Mouse (Mus musculus) urinary bladder, adult 18-20 months (tissue): ENCODE results near the gene Pkn3.
A peak's percentile ranks its signal among the peaks of the same experiment; 100 is the strongest.
"Not testable (repeated sequence)": the region's sequence is repeated elsewhere in the genome, so short reads cannot be mapped to it uniquely, and the experiment has no call there.

Source experiments
- DNase-seq, 2 experiments: peaks; one replicate each; pipeline ENCODE4 v3.0.0; 2022; ENCODE audit warnings: low spot score in 2 of 2, mixed read lengths in 2 of 2

Pkn3 gene

DNA sequence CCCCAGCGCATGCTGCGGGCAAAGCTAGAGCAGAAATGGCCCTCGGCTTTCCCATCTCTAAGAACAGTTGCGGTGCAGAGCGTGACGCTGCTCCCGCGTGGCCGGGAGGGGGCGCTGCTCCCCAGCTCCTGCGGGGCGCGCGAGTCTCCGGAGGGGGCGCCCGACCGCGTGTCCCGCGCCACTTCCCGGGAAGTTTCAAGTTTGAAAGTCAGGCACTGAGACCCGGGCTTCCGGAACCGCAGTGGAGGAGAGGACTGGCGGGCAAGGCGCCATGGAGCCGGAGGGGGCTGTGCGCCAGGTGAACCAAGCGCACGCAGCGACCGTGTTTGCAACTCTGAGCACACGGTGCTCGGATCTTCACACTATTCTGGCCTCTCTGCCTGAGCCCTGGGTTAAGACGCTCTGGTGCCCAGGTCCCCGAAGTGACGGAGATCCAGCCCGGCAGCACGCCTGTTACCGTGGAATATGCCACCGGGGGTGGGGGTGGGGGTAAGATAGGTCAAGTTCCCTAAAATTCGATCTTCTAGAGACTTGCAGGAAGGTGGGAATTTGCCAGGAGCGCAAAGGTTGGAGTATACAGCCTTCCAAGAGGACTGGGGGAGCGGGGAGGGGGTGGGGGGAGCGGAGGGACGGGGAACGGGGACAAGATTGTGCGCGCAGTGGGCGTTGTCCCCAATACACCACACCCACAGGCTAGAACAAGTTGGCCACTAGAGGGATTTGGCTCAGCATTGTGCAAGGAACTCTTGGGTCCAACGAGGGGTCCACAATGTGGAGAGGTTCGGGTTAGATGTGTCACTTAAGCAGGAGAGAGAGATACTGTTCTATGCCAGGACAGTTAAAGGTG lies at the start of gene Pkn3:
TSS of gene Pkn3 (plus strand) at position 183 of the 847 bp plus-strand sequence.
- peak; percentile 78 to 81 for DNase-seq

- no peak for DNase-seq
Observed at GRCm38 (mm10) chr2:30032244-30032846, 45.1 kb upstream of the Pkn3 start.

GRCm38 (mm10) chr2:30032957-30033356 lies 44.5 kb upstream of the Pkn3 start:
- no peak for DNase-seq

- no peak for DNase-seq
Observed at GRCm38 (mm10) chr2:30037762-30038161, 39.7 kb upstream of the Pkn3 start.

GRCm38 (mm10) chr2:30038370-30038769 lies 39.1 kb upstream of the Pkn3 start:
- no peak for DNase-seq

- no peak for DNase-seq
Observed at GRCm38 (mm10) chr2:30039687-30040086, 37.8 kb upstream of the Pkn3 start.

GRCm38 (mm10) chr2:30042445-30042844 lies 35.0 kb upstream of the Pkn3 start:
- peak; percentile 50 to 72 for DNase-seq

- no peak for DNase-seq
Observed at GRCm38 (mm10) chr2:30044550-30044949, 32.9 kb upstream of the Pkn3 start.

GRCm38 (mm10) chr2:30047127-30047526 lies 30.4 kb upstream of the Pkn3 start:
- no peak for DNase-seq

DNA sequence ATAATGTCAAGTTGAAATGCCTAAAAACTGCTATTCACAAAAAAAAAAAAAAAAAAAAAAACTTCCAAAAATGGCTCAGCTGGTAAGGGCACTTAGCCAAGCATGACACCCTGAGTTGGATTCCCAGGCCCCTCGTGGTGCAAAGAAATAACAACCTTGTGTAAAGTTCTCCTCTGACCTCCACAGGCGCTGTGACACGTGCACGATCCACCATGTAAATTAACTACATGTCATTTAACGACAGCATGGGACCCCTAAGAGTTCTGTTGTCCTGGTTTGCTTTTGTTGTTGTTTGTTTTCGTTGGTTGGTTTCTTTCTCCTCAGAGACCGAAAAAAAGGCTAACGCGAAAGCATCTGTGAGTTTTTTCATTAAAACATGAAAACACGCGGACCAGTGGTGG lies 29.4 kb upstream of the Pkn3 start:
- DNase-seq, result no peak

DNA sequence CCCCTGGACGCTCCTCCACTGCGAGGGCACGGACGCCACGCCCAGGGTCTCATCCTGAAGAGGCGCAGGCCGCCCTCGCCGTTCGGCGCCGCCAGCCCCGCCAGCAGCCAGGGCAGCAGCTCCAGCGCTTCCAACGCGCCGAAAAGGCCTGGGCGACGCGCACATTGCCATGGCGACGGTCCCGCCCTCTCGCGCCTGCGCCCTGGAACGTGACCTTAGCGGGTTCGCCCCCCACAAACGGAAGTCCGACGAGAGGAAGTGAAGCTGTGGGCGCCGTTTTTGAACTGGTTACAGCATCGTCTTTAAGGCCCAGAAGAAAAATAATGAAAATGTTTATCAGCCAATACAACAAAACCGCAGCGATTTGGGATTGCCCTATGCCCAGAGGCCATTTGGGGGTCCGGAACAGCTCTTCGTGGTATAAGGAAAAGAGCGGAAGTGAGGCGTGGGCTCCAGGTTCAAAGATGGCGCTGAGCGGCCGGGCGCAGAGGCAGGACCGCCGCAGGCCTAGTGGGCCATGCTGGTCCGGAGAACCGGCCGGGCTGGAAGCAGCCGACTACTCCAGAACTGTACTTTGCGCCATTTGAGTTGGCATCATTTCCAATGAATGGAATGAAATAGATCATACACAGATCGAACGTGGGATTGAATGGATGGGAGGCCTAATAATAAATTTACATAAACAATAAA lies 28.6 kb upstream of the Pkn3 start, which contains the start of gene Wdr34:
TSS of gene Wdr34 (minus strand) at position 183 of the 690 bp plus-strand sequence.
- peak; percentile 96 to 98 for DNase-seq

DNA sequence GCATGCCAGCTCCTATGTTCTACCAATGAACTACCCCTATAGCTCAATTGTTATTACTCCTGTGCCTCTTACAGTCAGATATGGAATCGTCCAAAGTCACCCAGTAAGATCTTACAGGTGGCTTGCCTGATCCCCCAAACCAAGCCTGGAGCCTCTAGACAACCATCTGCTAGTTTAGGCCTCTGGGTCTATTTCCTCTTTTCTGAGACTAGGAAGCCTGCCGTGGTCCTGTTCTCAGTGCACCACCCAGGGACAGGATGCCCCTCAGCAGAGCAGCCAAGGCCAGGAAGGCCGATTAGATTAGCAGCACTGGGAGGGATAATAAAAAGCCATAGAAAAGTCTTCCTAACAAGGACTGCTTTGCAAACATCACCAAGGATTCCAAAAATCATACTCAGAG lies 27.7 kb upstream of the Pkn3 start:
- DNase-seq, result no peak

DNA sequence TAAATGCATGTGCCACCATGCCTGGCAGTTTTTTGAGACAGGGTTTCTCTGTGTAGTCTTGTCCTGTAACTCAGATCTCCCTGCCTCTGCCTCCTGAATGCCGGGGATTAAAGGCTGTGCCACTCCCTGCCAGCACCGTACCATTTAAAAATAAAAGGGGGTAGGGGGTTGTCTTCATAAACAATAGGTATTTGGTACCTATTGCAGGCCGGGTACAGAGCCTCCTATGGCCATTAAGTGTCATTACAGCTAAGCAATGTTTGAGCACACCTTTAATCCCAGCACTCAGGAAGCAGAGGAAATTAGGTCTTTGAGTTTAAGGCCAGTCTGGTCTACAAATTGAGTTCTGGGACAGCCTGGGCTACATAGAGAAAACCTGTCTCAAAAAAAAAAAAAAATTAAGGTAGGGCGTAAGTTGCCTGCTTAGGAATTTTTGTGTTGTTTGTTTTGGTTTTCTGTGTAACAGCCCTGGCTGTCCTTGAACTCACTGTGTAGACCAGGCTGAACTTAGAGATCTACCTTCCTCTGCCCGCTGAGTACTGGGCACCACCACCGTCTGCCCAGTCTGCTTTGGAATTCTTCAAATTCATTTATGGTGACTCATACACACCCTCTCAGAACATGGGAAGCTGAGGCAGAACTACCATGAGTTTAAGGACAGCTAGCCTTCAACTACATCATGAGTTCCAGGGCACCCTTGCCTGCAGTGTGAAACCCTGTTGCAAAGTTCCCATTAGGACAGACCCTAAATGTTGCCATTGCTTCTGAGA lies 25.3 kb upstream of the Pkn3 start:
- no peak for DNase-seq

DNA sequence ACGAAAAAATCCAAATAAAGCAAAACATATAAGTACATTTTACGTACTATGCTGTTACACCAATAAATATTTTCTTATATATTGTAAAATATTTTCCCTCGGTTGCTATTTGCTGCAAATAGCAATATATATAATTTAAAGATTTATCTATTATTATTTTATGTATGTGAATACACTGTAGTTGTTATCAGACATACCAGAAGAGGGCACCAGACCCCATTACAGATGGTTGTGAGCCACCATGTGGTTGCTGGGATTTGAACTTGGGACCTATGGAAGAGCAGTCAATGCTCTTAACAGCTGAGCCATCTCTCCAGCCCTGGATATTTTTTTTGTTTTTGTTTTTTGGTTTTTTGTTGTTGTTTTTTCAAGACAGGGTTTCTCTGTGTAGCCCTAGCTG lies 22.2 kb upstream of the Pkn3 start:
- not testable (repeated sequence) for DNase-seq

GRCm38 (mm10) chr2:30056736-30057135 lies 20.7 kb upstream of the Pkn3 start:
- no peak for DNase-seq

- no peak for DNase-seq
Observed at GRCm38 (mm10) chr2:30057223-30057904, 20.1 kb upstream of the Pkn3 start, which contains the start of gene Set. Gene Set, plus strand, starts transcription at chr2:30057378.

DNA sequence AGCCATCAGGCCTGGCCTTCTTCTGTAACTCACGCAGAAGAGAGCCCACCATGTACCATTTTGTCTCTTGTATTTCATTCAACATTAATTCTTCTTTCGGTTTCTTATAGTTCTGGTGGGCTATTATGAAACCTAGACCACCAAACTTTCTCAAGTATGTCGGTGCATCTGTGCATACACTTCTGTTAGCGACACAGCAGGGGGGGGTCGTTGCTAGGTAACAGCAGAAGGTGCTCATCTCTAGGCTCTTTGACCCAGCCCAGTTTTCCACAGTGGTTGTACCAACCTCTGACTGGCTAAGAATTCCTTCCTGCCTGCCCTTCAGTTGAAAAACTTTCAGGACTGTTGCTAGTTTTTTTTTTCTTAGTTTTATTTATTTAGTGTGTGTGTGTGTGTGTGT lies 19.1 kb upstream of the Pkn3 start:
- no peak for DNase-seq

DNA sequence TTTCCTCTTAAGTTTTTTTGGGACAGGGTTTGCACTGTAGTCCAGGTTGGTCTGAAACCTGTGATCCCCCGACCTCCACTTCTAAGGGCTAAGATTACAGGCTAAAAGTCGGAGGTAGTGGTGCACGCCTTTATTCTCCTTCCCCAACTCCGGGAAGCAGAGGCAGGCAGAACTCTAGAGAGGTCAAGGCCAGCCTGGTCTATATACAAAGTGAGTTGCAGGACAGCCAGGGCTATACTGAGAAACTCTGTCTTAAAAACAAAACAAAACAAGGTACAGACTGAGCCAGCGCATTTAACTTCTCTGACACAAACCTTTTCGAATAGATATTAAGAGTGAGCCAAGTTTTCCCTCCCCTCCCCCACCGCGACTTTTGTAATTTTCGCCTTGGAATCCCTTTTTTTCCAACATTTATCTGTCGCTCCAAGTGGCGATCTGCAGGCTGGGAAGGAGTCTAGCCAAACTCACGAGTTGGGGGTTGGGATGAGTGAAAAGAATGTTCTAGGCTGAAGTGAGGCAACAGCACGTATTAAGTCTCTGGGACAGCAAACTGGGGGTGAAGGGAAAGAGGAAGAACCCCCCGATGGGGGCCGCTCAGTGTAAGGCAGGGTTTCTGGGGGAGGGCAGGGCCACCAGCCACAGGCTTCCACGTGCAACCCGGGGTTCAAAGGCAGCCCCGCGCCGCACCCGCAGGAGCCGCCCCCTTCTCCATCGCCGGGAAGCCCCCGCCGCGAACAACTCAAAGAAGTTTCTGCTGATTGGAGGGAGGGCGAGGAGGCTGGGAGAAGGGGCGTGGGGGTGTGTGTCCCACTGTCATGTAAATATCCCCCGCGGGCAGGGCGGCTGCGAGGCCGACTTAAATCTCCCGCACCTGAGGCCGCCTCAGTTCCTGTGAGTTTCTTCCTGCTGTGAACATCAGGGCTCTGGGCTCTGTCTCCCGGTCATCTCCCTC lies 16.0 kb upstream of the Pkn3 start:
- DNase-seq, result peak; percentile 30 to 53

DNA sequence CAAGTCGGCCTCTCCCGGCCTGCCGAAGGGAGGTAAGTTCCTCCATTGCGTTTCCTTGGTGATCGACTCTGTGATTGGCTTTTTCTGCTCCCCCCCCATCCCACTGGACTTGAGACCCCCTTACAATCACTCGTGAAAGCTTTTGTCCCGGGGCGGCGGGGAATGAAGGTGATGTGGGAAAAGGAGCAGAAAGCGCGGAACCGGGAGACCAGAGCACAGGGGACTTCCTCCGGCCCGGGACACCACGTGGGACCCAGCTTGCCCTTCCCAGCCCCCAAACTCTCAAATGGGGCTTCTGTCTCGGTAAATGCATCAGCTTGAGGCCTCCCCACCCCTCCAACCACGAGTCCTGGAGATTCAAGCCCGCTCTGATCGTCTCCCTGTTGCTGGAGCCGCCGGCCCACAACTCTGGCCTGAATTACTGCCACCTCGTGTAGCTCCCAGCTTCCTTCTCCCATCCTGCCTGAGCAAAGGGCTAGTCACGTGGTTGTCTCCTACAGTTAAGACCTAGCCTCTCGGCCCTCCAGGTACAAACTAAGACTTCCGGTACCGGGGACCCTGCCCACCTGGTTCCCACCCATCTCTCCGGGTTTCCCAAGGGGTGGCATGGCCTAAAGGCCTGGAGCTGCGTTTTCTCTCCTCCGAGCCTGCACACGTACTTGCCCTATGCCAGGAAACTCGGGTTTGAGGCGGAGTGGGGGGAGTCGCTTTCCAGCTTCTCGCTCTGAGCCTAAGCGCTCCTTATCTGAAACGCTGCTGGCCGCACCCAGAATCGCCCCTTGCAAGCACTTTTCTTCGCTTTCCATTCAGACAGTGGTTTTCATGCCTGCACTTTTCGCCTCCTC lies 15.0 kb upstream of the Pkn3 start:
- peak; percentile 52 to 73 for DNase-seq
